In genomic region chr4:140004932-140005331, GRCm38 (mm10) we compare ENCODE assay signal across 9 mouse cellular contexts. TPM values are rescaled to one million over a fixed set of nuclear protein-coding genes. Genes with fewer than 3 reads are reported as not detected.
DNase-seq lines count a peak whose midpoint lies in the region; ATAC-seq and TF ChIP-seq lines count a peak whose summit lies in the region.
"Had no signal": no experiment of that assay in that cellular context is flagged by ENCODE, and none has a peak within 500 bp of the region (broad histone marks: within the 10 kb centered on the region; RNA-seq: fewer than 3 reads in every experiment).

No protein-coding gene starts in this region.

- H3K27me3 ChIP-seq in embryonic facial prominence, embryonic 14.5 days (replicated peaks; ENCODE audit: control insufficient read depth, insufficient read depth, low read length): peaks cover 32% of the 10 kb centered on the region
- H3K27me3 ChIP-seq in kidney, embryonic 15.5 days: peaks cover 75% of the 10 kb centered on the region
- H3K27me3 ChIP-seq in neural tube, embryonic 13.5 days: peaks cover 56% of the 10 kb centered on the region

- WGBS in embryonic facial prominence, embryonic 14.5 days: 10% methylated on average over 5 of the region's 5 CpGs
- 16% methylated on average over 5 of the region's 5 CpGs for whole genome bisulfite sequencing in kidney, embryonic 15.5 days
- WGBS in neural tube, embryonic 13.5 days: 23% methylated on average over 5 of the region's 5 CpGs

- H3K4me1 ChIP-seq in embryonic facial prominence, embryonic 14.5 days (ENCODE audit: control insufficient read depth, insufficient read depth, low read length): 0 out of 2 replicates have a peak, but pooled peaks cover 7% of the 10 kb centered on the region
- peaks cover 23% of the 10 kb centered on the region for H3K4me1 ChIP-seq in kidney, embryonic 15.5 days
- peaks cover 44% of the 10 kb centered on the region for H3K4me1 ChIP-seq in neural tube, embryonic 13.5 days (replicated peaks)

- intact Hi-C loops in left cerebral cortex, adult 2 months (cut with DNase I): no loop called here
- intact Hi-C loops in left cerebral cortex, postnatal 36 days (cut with DNase I): no loop called here

- TF ChIP-seq CTCF in left cerebral cortex, adult 2 months (IDR thresholded peaks at IDR 0.05): no peak

- H3K9ac ChIP-seq in embryonic facial prominence, embryonic 14.5 days (ENCODE audit: low read depth, low read length): no peak overlapping the region
- H3K9ac ChIP-seq in kidney, embryonic 15.5 days: no peak overlapping the region
- 0 out of 2 replicates have a peak overlapping the region, but pooled peaks have one; percentile 14 for H3K9ac ChIP-seq in neural tube, embryonic 13.5 days

- no peak overlapping the region for H3K27ac ChIP-seq in left cerebral cortex, adult 2 months
- H3K27ac ChIP-seq in embryonic facial prominence, embryonic 14.5 days (replicated peaks; ENCODE audit: low read depth, low read length): no peak overlapping the region
- peak overlapping the region; percentile 13; the same call in 1 of the 2 replicates for H3K27ac ChIP-seq in kidney, embryonic 15.5 days
- H3K27ac ChIP-seq in neural tube, embryonic 13.5 days (replicated peaks): no peak overlapping the region

- DNase-seq in left cerebral cortex, adult 2 months (ENCODE audit: extremely low spot score in 1 of 2, low spot score in 2 of 2): no peak
- no peak for DNase-seq in left cerebral cortex, adult 18-20 months (ENCODE audit: low spot score in 2 of 2)
- peak; percentile 29 for DNase-seq in embryonic facial prominence, embryonic 14.5 days (ENCODE audit: low spot score)
- DNase-seq in frontal cortex, postnatal 36 days (ENCODE audit: low spot score in 2 of 2): no peak
- DNase-seq in left cerebral cortex, postnatal 36 days (ENCODE audit: low spot score in 2 of 2): no peak

- H3K4me3 ChIP-seq in left cerebral cortex, adult 2 months: peak overlapping the region; percentile 39
- peak overlapping the region; percentile 16; the same call in 1 of the 2 replicates for H3K4me3 ChIP-seq in embryonic facial prominence, embryonic 14.5 days (ENCODE audit: low read depth, low read length)
- peak overlapping the region; percentile 32 for H3K4me3 ChIP-seq in kidney, embryonic 15.5 days (replicated peaks)
- no peak overlapping the region; the same call in 1 of the 2 replicates for H3K4me3 ChIP-seq in neural tube, embryonic 13.5 days

- H3K9me3 ChIP-seq in embryonic facial prominence, embryonic 14.5 days (ENCODE audit: control insufficient read depth, low read length): no peaks in the 10 kb centered on the region
- H3K9me3 ChIP-seq in kidney, embryonic 15.5 days (replicated peaks): no peaks in the 10 kb centered on the region
- H3K9me3 ChIP-seq in neural tube, embryonic 13.5 days: no peaks in the 10 kb centered on the region

- ATAC-seq in embryonic facial prominence, embryonic 14.5 days (ENCODE audit: low read depth): peak; percentile 69
- 0 out of 2 replicates have a peak, but pooled peaks have one; percentile 57 for ATAC-seq in kidney, embryonic 15.5 days (replicated peaks; ENCODE audit: low FRiP score)
- no peak for ATAC-seq in neural tube, embryonic 13.5 days (ENCODE audit: low read depth)
- no peak for ATAC-seq in megakaryocyte progenitor cell, adult 5-6 weeks (replicated peaks; ENCODE audit: poor library complexity)

- no peaks in the 10 kb centered on the region for H3K36me3 ChIP-seq in embryonic facial prominence, embryonic 14.5 days (ENCODE audit: control insufficient read depth, insufficient read depth, low read length)
- H3K36me3 ChIP-seq in kidney, embryonic 15.5 days: no peaks in the 10 kb centered on the region
- H3K36me3 ChIP-seq in neural tube, embryonic 13.5 days: no peaks in the 10 kb centered on the region

- H3K4me2 ChIP-seq in embryonic facial prominence, embryonic 14.5 days (ENCODE audit: low read depth, low read length): peak overlapping the region; percentile 49
- peak overlapping the region; percentile 58 for H3K4me2 ChIP-seq in kidney, embryonic 15.5 days
- H3K4me2 ChIP-seq in neural tube, embryonic 13.5 days: peak overlapping the region; percentile 45

RNA-seq across cellular contexts. Expression of gene Klhdc7a, which starts 37.1 kb away (rescaled TPM):
- 1 to 10 TPM; 9.4 to 9.6 TPM for total RNA-seq in left cerebral cortex, adult 2 months (2021)
- 1 to 10 TPM; 6.8 to 8.6 TPM for total RNA-seq in left cerebral cortex, adult 18-20 months (2021)
- 0.35 and 0.51 TPM in 2 replicates for polyA plus RNA-seq in embryonic facial prominence, embryonic 14.5 days (2014; fragmentation: Nextera tagmentation; extraction: Ambion mirVana)
- polyA plus RNA-seq in kidney, embryonic 15.5 days (2015; fragmentation: Nextera tagmentation; extraction: Ambion mirVana): 5.8 and 6.5 TPM in 2 replicates
- 0.08 and 0.12 TPM in 2 replicates for polyA plus RNA-seq in neural tube, embryonic 13.5 days (2015; fragmentation: Nextera tagmentation; extraction: Ambion mirVana)
- total RNA-seq in megakaryocyte progenitor cell, adult 5-6 weeks (2015): not detected in 2 replicates
- total RNA-seq in megakaryocyte progenitor cell, adult 5-6 weeks (2017): not detected in 2 replicates
- total RNA-seq in left cerebral cortex, postnatal 36 days (2021): 1 to 10 TPM; 8.1 to 9.8 TPM
- total RNA-seq: megakaryocyte-erythroid progenitor cell, adult 5-6 weeks had no signal

Comparison
In these comparisons a context has a peak if more than half of its experiments do, and no peak if none do; other contexts are left out.
1. ATAC-seq: peak in embryonic facial prominence, embryonic 14.5 days (single experiment) and kidney, embryonic 15.5 days (single experiment); none in neural tube, embryonic 13.5 days (single experiment) and megakaryocyte progenitor cell, adult 5-6 weeks (single experiment).
2. RNA of gene Klhdc7a, which starts 37.1 kb away (total RNA-seq): 8.1 to 9.8 TPM in left cerebral cortex, postnatal 36 days, 9.4 to 9.6 TPM in left cerebral cortex, adult 2 months and 6.8 to 8.6 TPM in left cerebral cortex, adult 18-20 months; not detected in megakaryocyte progenitor cell, adult 5-6 weeks; every median in the first group is over 4 times any median in the second.
3. Peak in every context shown above with its lines, with median percentiles within 50 percentile points of each other: H3K4me2 ChIP-seq.